Mouse (Mus musculus): ENCODE results near the gene Tmem263.
A peak's percentile ranks its signal among the peaks of the same experiment; 100 is the strongest.

Gene Tmem263

GRCm38 (mm10) chr10:85102247-85103084, at the start of gene Tmem263, which contains the start of gene Fhl4:
TSS of gene Tmem263 (plus strand) at chr10:85102627.
TSS of gene Fhl4 (minus strand) at chr10:85102495.
- peak; percentile 60 to 66 for DNase-seq (ENCODE audit: low spot score in 2 of 2)

GRCm38 (mm10) chr10:85054876-85055275, 47.6 kb upstream of the Tmem263 start:
- no peak for DNase-seq (ENCODE audit: low spot score in 2 of 2)

DNA sequence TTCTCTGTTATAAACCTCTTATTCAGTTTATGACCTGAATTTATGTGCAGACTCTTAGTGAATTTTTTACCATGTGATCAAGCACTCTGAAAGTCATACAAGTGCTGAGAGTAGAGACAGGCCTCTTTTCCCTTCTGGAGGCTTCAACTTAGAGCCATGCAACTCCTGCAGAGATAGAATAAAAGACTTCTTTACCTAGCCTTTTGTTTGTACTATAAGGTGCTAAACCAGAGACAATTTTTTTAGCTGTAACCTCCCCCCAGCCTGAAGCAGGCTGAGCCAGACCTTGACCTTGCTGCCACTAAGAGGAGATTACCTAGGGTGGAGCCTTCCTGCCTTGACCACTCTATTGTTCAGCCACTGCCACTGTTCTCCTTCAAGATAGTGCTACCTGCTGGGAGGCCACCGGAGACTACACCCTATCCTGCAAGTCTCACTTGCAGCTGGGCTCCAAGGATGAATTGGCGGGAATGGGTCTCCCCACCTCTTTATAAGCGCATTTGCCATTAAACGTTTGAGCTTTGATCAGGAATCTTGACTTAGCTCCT, 30.7 kb upstream of the Tmem263 start:
- no peak for DNase-seq (ENCODE audit: low spot score in 2 of 2)

DNA sequence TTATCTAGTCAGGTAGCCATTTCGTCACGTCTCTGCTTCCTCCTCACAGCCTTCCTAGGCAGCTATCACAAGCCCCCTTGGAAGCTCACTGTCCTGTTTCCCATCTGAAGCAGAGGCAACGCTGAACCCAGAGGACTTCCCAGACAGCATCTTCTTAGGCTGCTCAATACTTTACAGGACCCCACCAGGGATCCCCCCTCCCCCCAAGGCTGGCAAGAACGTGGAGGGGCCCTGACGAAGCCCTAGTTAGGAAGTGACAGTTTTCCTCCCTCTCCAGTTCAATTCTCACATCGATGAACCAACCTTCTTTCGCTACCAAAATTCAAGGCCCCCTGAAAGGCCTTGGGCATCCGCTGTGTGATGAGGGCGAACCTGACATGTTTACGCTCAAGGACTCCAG, 586 bp upstream of the Tmem263 start:
- DNase-seq (ENCODE audit: low spot score in 2 of 2) = no peak

DNA sequence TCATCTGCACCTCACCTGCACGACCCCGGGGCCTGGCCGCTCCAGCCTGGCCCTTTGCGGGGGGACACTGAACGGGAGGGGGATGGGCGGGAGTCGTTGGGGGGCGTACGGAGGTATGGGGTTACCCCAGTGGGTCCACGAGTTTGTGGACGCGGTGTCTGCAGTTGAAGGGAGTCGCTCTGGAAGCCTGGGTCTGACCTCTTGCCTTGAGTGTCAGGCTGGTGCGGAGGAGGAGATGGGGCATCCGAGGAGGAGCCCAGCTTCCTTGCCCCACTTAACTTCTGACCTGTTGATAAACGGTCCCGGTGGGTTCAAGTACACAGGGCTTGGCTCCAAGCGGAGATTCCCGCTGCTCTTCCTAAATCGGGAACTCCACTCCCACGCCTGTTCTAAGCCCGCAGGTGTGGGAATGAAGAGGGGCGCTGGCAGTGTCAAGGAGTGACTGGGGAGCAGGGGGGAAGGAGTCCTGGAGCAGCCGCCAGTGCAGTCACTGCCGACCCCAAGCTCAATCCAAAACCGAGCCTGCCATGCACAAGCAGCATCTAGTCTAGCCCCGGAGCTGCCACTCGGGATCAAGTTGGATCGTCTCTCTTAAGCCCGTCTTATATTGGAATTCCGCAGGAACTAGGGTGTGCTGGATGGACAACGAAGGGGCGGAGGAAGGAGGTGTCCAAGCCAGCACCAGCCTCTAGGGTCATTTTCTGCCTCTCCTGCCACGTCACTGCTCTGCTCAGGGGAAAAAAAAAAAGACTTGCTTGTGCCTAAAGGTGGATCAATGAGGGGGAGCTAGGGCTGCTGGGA, 858 bp downstream of the Tmem263 start:
- peak in 1 of 2 experiments; percentile 33 for DNase-seq (ENCODE audit: low spot score in 2 of 2)

DNA sequence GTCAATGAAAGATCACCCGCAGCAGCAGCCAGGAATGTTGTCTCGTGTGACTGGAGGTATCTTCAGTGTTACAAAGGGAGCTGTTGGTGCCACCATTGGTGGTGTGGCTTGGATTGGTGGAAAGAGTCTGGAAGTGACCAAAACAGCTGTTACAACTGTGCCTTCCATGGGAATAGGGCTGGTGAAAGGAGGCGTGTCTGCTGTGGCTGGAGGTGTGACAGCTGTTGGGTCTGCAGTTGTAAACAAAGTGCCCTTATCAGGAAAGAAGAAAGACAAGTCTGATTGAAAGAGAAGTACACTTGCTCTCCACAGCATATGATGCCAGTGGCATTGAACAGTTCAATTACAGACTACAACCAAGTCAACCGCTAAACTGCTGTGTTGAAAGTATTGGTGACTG, 12.0 kb downstream of the Tmem263 start:
- DNase-seq (ENCODE audit: low spot score in 2 of 2) = no peak

- no peak for DNase-seq (ENCODE audit: low spot score in 2 of 2)
Observed at GRCm38 (mm10) chr10:85125184-85125583, 22.8 kb downstream of the Tmem263 start.

- peak; percentile 68 to 89 for DNase-seq (ENCODE audit: low spot score in 2 of 2)
Observed at GRCm38 (mm10) chr10:85127395-85128287, 25.2 kb downstream of the Tmem263 start, which contains the start of gene Mterf2. TSS of gene Mterf2 (minus strand) at chr10:85128027.

DNA sequence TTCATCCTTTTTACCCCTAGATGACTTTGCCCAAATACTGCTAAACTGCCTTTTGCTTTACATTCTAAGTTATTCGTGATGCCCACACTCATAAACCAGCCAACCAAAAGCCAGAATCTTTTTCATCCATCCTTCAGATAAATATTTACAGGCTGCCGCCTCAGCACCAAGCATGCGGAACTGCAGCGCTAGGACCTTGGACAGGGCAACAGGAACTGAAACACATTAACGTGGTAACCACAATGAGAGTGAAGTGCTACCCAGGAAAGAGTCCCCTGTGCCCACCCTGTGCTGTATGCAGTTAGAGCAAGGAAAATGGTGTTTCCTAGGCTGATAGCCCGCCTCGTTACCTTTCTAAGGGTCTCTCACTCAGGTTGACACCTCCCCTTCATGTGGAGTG, 26.0 kb downstream of the Tmem263 start:
- peak; percentile 13 to 25 for DNase-seq (ENCODE audit: low spot score in 2 of 2)

DNA sequence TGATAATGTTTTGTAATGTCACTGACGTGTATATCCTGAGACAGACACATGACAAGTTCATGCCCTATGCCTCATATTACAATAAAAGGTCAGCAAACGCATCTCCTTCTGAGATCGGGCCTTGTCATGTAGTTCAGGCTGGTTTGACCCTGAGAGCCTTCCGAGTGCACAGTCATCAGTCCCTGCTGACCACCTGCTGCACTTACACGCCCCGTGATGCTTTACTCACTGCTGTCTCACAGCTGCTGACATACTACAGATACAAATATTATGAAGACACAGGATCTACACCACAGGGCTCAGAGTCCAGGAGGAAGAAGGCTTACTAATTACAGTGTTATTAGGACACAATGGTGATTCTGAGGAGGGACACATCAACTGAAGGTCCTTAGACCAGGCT, 34.1 kb downstream of the Tmem263 start:
- DNase-seq (ENCODE audit: low spot score in 2 of 2) = no peak

DNA sequence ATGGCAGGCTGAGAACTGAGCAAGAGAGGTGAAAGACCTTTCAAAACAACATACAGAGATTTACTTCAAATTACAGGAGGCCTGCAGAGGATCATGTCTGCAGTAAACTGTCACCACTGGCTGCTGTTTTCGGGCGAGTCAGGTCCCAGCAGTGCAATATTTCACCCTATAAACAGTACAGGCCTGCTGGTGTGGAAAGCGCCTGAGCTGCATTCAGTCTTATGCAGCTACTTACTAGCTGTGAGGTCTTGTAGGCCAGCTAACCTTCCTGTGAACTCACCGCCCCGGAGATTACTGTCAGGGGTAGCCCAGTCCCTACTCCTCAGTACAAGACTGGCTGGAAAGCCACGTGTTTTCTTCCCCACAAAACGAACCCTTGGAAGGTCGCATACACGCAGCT, 39.0 kb downstream of the Tmem263 start:
- DNase-seq (ENCODE audit: low spot score in 2 of 2) = no peak

GRCm38 (mm10) chr10:85146282-85146681, 43.9 kb downstream of the Tmem263 start:
- no peak for DNase-seq (ENCODE audit: low spot score in 2 of 2)

DNA sequence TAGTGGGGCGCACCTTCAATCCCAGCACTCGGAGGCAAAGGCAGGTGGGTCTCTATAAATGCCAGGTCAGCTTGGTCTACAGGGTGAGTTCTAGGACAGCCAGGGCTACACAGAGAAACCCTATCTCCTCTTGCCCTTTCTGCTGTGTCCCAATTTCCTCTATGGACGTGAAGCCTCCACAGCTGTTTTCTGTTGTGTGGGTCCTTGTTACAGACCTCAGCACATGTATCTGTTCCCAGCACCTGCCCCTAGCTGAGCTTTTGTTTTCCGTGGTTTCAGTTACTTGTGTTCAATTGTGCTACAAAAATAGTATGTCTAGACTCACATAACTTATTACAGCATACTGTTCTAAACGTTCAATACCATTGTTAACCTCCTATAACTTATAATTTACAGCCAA, 46.8 kb downstream of the Tmem263 start:
- DNase-seq (ENCODE audit: low spot score in 2 of 2) = no peak

DNA sequence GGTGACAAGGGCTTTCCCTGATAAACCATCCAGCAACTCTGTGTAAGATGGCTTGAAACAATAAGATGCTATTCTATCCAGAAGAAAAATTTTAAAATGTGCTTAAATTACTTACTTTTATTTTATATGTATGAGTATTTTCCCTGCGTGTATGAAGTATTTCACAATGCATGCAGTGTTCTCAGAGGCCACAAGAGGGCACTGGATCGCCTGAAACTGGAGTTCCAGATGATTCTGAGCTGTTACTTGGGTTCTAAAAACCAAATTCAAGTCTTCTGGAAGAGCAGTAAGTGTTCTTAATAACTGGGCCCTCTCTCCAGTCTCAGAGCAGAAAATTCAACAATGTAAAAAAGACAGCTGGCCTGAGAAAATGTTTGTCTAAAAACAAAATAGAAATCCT, 51.8 kb downstream of the Tmem263 start:
- peak; percentile 35 to 45 for DNase-seq (ENCODE audit: low spot score in 2 of 2)

DNA sequence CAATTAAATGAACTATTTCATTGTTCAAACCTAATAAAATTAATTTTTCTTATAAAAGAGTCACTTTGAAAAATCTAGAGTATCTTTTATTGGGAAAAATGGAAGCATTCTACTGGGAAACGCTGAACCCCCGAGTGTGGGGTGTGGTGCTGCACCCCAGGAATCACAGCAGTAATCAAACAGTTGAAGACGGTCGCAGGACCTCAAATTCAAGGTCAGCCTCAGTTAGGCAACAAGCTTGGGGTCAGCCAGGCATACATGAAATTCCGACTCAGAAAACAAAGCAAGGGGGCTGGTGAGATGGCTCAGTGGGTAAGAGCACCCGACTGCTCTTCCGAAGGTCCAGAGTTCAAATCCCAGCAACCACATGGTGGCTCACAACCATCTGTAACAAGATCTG, 55.0 kb downstream of the Tmem263 start:
- DNase-seq (ENCODE audit: low spot score in 2 of 2) = no peak

- DNase-seq (ENCODE audit: low spot score in 2 of 2) = no peak
Observed at GRCm38 (mm10) chr10:85159989-85160619, 57.7 kb downstream of the Tmem263 start.

- no peak for DNase-seq (ENCODE audit: low spot score in 2 of 2)
Observed at GRCm38 (mm10) chr10:85161745-85162351, 59.4 kb downstream of the Tmem263 start.

GRCm38 (mm10) chr10:85164791-85165190, 62.4 kb downstream of the Tmem263 start:
- no peak for DNase-seq (ENCODE audit: low spot score in 2 of 2)

GRCm38 (mm10) chr10:85165306-85165705, 62.9 kb downstream of the Tmem263 start:
- DNase-seq (ENCODE audit: low spot score in 2 of 2) = no peak
